Mouse (Mus musculus): Measurements from ENCODE around the gene Prcp. TPM values are rescaled to one million over a fixed set of nuclear protein-coding genes. Genes with fewer than 3 reads are reported as not detected.

Prcp gene
- total RNA-seq (2015) (187 and 192 TPM in 2 replicates), total RNA-seq (2017) (64.8 and 78.7 TPM in 2 replicates)

- ATAC-seq (ENCODE audit: poor library complexity, severe bottlenecking), result peak; percentile 58
Measured at GRCm38 (mm10) chr7:92874116-92874675, at the start of gene Prcp, which contains the start of gene Ddias. Gene Prcp, plus strand, starts transcription at chr7:92874470. Gene Ddias, minus strand, starts transcription at chr7:92874247.

- no peak for ATAC-seq (ENCODE audit: poor library complexity, severe bottlenecking)
Measured at GRCm38 (mm10) chr7:92826248-92826647, 48.0 kb upstream of the Prcp start.

DNA sequence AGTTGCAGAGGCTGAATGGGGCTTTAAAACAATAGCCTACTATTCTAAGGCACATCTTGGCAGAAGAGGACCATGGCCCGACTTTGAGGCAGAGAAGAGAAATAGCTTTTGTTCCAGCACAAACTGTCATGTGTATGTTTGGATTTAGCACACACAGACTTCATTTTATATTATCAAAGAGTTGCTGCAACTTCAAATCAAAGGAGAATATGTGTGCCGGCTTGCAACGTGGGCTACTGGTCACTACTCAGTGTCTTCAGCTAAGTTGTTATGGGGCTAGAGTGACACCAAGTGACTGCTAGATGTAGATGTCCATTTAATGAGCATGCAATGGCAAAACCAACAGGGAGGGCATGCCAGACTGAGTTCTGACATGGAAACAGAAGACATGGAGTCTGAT, 46.3 kb upstream of the Prcp start:
- no peak for ATAC-seq (ENCODE audit: poor library complexity, severe bottlenecking)

GRCm38 (mm10) chr7:92832395-92832794, 41.9 kb upstream of the Prcp start:
- ATAC-seq (ENCODE audit: poor library complexity, severe bottlenecking), result peak; percentile 76

GRCm38 (mm10) chr7:92834391-92834790, 39.9 kb upstream of the Prcp start:
- ATAC-seq (ENCODE audit: poor library complexity, severe bottlenecking), result no peak

DNA sequence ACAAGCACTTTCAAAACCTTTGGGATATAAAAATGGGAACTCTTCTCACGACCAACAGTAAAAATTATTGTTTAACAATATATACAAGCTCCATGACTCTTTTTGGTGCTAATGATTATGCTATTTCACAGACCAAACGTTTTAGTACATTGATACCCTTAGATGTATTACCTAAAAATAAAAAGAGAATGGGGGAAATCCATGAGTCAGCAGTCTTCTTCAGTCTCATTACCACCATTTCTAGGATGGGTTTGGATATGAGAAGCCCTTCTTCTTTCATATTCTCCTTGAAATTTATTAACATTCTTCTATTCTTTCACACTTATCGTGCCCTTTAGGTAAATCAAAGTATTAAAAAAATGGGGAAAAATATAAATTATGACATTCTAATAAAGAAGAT, 37.8 kb upstream of the Prcp start:
- no peak for ATAC-seq (ENCODE audit: poor library complexity, severe bottlenecking)

DNA sequence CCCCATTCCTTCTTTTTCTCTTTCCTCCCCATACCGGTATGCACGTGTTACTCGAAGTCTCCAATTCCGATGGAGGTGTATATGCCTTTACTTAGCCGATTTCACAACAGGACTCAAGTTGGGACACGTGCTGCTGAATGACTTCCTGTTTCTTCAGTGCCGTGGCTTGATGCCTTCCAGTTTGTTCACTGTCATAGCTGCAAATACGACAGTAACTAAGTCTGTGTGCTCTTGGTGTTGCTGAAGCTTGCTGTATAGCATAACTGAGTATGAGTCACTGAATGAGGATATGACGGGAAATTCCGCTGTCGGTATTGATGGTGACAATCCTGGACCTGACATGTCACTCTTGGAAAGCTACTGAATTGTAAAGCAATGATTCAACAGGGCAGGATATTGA, 37.0 kb upstream of the Prcp start:
- ATAC-seq (ENCODE audit: poor library complexity, severe bottlenecking), result peak; percentile 92

DNA sequence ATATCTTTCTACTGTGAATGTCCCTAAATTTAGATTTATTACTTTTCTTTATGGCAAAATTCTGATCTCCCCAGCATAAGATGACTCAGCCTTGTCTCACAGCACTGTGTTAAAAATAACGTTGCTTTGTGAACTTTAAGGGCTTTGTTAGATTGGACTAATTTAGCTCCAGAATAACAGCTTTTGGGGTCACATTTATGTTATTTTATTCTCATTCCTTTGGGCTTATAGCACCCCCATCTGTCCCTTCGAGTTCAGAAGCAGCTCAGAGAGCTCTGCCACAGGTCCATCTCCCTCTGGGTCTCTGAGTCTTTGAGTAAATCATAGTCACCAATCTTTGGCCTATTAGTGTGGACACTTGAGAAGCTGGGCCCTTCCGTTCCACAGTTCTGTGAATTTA, 36.4 kb upstream of the Prcp start:
- no peak for ATAC-seq (ENCODE audit: poor library complexity, severe bottlenecking)

DNA sequence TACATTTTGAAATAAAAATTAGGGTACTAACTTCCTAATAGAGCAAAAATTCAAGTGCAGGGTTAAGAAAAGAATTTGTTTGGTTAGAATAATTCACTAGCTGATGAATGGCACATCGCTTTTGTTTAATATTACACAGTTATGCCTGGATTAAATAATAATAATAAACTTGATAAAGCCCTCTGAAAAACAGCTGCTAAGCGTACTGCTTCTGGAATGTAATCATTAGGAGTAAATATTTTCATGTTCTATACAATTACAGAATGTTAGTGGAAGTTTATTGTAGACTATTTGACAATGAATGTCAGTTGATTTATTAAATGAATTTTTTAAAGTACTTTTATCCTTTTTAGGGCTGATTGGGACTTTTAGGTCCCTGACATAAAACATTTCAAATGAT, 32.0 kb upstream of the Prcp start:
- no peak for ATAC-seq (ENCODE audit: poor library complexity, severe bottlenecking)

DNA sequence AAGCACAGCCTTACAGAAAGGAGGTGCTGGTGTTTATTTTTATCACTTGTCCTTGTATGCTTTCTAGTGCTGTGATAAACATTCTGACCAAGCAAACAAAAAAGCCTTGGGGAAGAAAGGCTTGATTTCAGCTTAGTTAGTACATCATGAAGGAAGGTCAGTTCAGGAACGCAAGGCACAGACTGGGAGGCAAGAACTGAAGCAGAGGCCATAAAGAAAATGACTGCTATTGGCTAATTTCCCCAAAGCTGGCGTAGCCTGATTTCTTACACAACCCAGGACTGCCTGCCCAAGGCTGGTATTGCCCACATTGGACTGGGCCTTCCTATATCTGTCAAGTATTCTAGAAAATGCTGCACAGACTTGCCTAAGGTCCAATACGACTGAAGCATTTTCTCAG, 26.0 kb upstream of the Prcp start:
- ATAC-seq (ENCODE audit: poor library complexity, severe bottlenecking), result no peak

DNA sequence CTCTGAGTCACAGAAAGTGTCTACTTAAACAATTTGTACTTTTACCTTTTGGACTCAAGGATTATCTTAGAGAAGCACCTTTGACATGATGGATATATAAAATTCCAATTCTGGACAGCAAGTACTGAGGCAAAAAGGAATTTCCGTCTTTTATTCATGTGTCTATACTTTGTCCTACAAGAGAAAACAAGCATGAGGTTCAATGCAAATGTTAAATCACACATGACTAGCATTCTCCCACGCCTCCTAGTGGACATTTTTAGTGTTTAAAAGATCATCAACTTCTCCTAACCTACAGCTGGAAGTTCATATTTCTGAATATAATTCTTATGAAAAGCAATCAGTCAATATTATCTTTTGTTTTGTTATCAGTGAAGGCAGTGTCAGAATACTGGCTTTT, 7.7 kb upstream of the Prcp start:
- peak; percentile 72 for ATAC-seq (ENCODE audit: poor library complexity, severe bottlenecking)

DNA sequence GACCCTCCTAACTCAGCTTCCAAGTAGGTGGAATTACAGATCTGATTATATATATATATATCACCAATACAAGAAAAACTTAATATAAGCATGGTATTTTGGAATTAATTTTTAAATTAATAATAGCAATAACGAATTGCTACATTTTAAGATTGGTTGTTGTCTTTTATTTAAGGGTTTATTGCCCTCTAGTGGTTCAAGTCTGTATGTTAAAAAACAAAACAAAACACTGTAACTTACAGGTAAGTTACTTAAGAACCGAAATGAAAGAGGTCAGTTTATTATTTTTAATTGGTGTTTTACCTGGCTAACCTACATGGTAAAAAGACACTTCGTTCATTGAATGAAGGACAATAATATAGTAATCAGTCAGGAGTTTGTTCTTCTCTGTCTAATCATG, 4.1 kb upstream of the Prcp start:
- no peak for ATAC-seq (ENCODE audit: poor library complexity, severe bottlenecking)

DNA sequence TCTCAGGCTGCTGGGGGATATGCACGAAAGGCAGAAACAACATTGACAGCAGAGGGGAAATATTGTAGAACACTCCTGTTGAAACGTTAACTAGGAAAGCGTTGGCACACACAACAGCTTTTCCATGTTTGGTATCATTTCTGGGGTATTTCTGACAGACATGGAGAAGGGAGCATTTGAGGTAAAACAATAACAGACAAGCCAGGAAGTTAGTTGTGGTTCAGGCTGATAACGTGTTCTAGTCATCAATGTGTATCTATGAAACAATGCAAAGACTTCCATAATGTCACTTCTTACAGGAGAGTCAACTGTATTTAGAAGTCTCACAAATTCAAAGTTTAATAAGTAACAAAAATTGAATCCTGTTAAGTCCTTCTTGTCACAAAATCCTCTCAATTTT, 2.7 kb upstream of the Prcp start:
- no peak for ATAC-seq (ENCODE audit: poor library complexity, severe bottlenecking)

DNA sequence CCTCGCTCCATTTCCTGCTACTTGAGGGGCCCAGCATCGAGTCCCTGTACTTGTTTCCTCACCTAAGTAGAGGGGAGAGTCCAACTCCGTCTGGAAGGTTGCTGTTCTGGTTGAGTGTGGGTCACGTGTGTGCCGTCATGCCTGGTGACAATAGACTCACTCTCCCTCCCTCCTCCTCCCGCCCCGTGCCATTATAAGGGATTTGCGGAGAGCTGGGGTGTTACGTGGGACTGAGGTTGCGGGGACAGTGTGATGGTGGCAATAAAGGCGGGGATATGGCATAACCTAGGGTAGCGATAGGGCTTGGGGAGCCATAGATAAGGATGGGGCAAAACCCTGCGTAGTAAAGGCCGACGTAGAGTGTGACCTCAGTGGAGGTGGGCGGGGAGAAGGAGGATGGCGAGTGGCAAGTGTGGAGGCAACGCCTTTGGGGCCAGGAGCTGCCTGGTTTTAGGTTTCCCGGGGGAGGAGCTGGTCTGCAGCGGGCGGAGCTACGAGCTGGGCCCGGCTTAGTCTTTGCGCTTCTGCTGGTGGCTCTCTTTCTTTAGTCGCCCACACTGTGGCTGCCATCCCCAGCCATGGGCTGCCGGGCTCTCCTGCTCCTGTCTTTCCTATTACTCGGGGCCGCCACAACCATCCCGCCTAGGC, 615 bp downstream of the Prcp start:
- ATAC-seq (ENCODE audit: poor library complexity, severe bottlenecking), result peak; percentile 63

DNA sequence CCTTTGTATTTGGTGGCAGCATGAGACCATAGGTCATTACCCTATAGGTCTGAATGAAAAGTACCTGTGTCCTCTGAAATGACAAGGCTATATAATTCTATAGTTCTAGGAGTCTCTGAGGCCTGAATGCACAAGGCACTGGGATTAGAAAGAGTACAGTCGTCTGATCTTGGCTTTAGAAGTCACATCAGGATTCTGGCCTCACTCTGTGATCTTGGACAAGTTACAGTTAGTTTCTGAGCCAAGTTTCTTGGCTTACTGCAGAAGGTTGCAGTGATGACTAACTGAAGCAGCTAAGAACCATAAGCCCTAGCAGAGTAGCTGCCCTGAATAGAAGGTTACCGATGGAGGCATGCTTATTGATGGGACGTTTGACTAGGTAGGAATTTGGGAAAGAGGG, 1.8 kb downstream of the Prcp start:
- no peak for ATAC-seq (ENCODE audit: poor library complexity, severe bottlenecking)

DNA sequence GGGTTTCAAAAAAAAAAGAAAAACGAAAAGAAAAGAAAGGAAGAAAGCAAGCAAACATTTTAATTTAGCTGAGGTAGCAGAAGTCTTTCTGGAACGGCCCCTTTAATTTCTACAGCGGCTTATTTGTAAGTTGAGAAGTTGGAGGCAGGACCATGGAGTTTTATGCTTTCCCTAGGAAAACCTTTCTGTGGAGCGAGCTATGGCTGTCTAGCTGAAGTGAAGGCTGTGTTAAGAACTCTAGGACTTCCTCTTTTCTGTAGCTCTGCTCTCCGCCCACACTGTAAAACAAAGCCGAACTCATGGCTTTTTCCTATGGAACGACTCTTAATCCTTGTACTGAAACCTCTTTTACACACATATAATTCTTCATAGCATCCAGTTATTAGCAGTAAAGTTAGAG, 2.3 kb downstream of the Prcp start:
- no peak for ATAC-seq (ENCODE audit: poor library complexity, severe bottlenecking)

DNA sequence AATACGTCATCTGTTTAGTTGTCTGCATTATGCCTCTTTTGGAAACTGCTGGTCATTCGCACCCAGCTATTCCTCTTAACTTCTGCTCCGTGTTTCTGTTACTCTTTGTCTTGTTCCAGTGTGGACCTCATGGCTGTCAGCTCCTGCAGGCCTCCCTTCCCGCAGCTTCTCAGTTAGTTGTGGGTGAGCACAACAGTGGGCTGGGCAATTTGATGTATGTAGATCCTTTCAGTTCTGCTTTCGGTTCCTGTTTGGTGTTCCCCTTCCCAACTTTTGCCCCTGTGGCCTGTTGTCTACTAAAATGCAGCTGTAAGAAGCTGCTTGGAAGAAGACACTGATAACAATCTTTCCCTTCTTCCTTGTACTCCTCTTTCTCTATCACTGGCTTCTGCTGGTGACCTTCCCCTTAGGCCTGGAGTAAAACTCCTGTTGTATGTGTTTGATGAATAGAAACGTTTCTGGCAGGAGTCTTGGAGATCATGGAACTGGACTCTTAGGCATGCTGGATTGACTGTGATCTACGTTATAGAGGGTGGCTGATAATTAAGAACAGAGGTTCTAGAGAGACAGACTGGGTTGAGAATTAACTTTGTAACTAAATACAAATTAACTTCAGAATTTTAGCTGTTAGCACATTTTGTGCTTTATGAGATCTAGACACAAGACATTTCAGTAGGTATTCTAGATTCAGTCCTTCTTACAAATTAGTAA, 4.5 kb downstream of the Prcp start:
- ATAC-seq (ENCODE audit: poor library complexity, severe bottlenecking), result peak; percentile 31

DNA sequence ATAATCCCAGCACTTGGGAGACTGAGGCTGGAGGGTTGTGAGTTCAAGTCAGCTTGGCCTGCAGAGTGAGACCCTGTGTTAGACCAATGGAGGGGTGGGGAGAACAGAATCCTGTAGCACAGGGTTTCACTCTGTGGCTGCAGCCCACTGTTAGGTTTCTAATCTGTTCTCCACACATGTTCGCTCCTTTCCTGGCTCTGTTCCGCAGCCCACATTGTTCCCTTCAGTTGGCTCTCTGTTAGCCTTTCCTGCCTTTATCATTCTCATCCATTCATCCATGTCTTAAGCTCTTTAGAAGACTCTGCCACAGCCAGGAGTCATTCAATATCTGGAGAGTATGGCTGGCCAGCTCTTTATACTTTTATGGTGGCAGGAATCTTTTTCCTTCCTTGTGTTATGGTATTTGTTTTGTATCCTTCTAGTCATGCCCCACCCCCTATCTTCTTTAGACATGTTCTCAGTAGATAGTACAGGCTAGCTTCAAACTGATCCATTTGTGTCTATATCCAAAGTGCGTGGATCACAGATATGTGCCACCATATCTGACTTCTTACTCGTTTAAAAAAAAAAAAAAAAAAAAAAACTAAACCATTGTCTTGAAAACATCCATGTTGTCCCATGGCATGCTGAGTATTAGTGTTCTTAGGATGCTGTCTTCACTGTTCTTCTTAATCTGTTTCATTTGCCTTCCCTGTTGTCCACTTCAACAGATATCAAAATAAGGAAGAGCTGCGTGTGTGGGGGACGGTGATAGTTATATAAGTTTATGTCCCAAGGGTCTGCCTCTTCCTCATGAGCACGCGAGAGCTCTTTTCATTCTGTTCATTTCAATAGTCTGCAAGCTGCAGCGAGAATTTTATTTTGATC, 9.8 kb downstream of the Prcp start:
- ATAC-seq (ENCODE audit: poor library complexity, severe bottlenecking), result 0 out of 2 replicates have a peak, but pooled peaks have one; percentile 14

- no peak for ATAC-seq (ENCODE audit: poor library complexity, severe bottlenecking)
Measured at GRCm38 (mm10) chr7:92884998-92885660, 10.9 kb downstream of the Prcp start.

DNA sequence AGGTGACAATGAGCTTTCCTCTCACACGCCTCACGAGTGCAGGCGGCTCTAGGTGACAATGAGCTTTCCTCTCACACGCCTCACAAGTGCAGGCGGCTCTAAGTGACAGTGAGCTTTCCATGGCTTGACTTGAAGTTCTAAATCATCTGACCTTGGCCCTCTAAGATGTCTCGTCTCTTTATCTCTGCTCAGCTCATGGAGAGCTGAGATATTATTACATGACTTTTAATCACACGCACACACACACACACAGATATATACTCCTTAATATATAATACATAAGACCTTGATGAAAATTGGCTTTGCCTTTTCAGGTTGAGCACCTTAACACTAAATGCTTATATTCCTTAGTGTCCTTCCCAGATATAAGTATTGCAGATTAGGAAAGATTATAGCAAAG, 12.5 kb downstream of the Prcp start:
- ATAC-seq (ENCODE audit: poor library complexity, severe bottlenecking), result no peak

DNA sequence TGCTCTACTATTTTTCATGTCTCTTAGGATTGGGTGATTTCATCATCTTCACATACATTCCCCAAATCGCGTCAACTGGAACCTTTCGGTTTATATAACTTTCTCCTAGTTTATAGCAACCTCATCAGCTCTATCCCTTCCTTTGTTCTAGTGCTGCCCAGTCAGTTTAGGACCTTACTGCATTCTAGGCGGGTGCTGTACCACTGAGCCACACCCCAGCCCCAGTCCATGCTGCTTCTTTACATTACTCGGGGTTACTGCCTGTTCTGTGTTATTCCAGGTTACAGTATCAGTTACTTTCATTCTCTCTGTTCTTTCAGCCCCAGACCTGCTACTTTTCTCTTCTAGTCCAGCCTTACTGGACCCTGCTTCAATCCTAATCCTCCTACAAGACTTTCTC, 13.0 kb downstream of the Prcp start:
- no peak for ATAC-seq (ENCODE audit: poor library complexity, severe bottlenecking)
